Mouse (Mus musculus): ENCODE results near the gene Rabep2. TPM values are rescaled to one million over a fixed set of nuclear protein-coding genes. Genes with fewer than 3 reads are reported as not detected.
A peak's percentile ranks its signal among the peaks of the same experiment; 100 is the strongest.

Rabep2 gene
- total and polyA plus RNA-seq, 3 experiments: 33.7 to 38.5 (median 35.7) TPM

DNA sequence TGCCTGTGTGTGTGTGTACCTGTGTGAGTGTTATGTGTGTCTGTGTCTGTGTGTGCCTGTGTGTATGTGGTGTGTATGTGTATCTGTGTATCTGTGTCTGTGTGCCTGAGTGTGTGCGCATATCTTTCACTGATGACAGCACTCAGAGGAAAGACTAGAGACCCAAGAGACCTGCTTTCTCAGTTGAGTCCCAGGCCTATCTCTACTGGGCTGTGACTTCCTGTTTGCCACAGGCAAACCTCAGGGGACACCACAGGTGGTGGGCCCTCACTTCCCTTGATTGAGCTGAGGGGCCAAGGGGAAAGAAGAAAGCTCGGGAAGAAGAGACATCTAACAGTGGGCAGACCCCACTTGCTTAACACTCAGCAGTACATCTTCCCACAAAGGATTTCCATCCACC, 11.9 kb upstream of the Rabep2 start:
- H3K4me2 ChIP-seq (ENCODE audit: insufficient read depth, low read depth, poor library complexity, severe bottlenecking): peak overlapping the region; percentile 67
- in situ Hi-C loops (cut with MboI; ENCODE audit: low pct_ligation_motif_present, low pct_unique_long_range_greater_than_20kb, low sequenced_read_pairs): no loop called here
- H3K4me3 ChIP-seq (replicated peaks in 1 of 3; ENCODE audit: low read depth in 2 of 3, low read length in 2 of 3, poor library complexity in 1 of 3): peak overlapping the region in 2 of 3 experiments; percentile 6 to 49
- DNase-seq (ENCODE audit: extremely low read depth): peak; percentile 93
- H3K27me3 ChIP-seq (replicated peaks): no peaks in the 10 kb centered on the region
- H3K27ac ChIP-seq (ENCODE audit: insufficient read depth, low read depth): peak overlapping the region; percentile 100
- H3K36me3 ChIP-seq (replicated peaks in 1 of 2; ENCODE audit: control insufficient read depth in 1 of 2, insufficient read depth in 1 of 2, low read length in 1 of 2): peaks cover 14 to 20% of the 10 kb centered on the region in 2 experiments
- TF ChIP-seq UBTF (IDR thresholded peaks at IDR 0.05; ENCODE audit: low read depth, low read length): no peak
- peak; percentile 52; the same call in 1 of the 2 replicates for TF ChIP-seq MYC (IDR thresholded peaks at IDR 0.05; ENCODE audit: low read depth, low read length)
- no peak for TF ChIP-seq PAX5 (IDR thresholded peaks at IDR 0.05; ENCODE audit: low read length)
- 0 out of 2 replicates have a peak, but pooled peaks have one; percentile 7 for TF ChIP-seq MAFK (IDR thresholded peaks at IDR 0.05; ENCODE audit: insufficient replicate concordance, low read length)
- peak; percentile 69 for TF ChIP-seq BHLHE40 (IDR thresholded peaks at IDR 0.05; ENCODE audit: low read depth, low read length)
- TF ChIP-seq RCOR1 (conservative IDR thresholded peaks at IDR 0.05; ENCODE audit: low read depth, low read length): peak; percentile 25; the same call in 1 of the 2 replicates
- peak; percentile 94 for TF ChIP-seq TCF12 (IDR thresholded peaks at IDR 0.05; ENCODE audit: low read depth, low read length)
- peak; percentile 56; the same call in 1 of the 2 replicates for TF ChIP-seq SIN3A (IDR thresholded peaks at IDR 0.05; ENCODE audit: low read length)
- peak; percentile 67 for TF ChIP-seq TBP (conservative IDR thresholded peaks at IDR 0.05; ENCODE audit: low read depth, low read length)
- TF ChIP-seq POLR2A (IDR thresholded peaks at IDR 0.05; ENCODE audit: low read depth, low read length): 0 out of 2 replicates have a peak, but pooled peaks have one; percentile 54
- TF ChIP-seq ZMIZ1 (IDR thresholded peaks at IDR 0.05; ENCODE audit: low read depth, low read length): peak; percentile 47; the same call in 1 of the 2 replicates
- TF ChIP-seq ETS1 (conservative IDR thresholded peaks at IDR 0.05; ENCODE audit: low read depth, low read length): peak; percentile 91
- no peak for TF ChIP-seq RAD21 (IDR thresholded peaks at IDR 0.05; ENCODE audit: low read depth, low read length)
- TF ChIP-seq ZNF384 (IDR thresholded peaks at IDR 0.05; ENCODE audit: low read depth, low read length): no peak
- TF ChIP-seq USF1 (IDR thresholded peaks at IDR 0.05; ENCODE audit: low read depth, low read length): no peak
- TF ChIP-seq MAZ (IDR thresholded peaks at IDR 0.05; ENCODE audit: low read depth, low read length): 0 out of 2 replicates have a peak, but pooled peaks have one; percentile 59
- TF ChIP-seq IRF4 (IDR thresholded peaks at IDR 0.05; ENCODE audit: low read depth, low read length): peak; percentile 61; the same call in 1 of the 2 replicates
- TF ChIP-seq ELF1 (IDR thresholded peaks at IDR 0.05; ENCODE audit: low read depth, low read length): peak; percentile 80
- peak; percentile 74 for TF ChIP-seq MEF2A (IDR thresholded peaks at IDR 0.05; ENCODE audit: borderline replicate concordance, low read depth, low read length)
- TF ChIP-seq EP300 (IDR thresholded peaks at IDR 0.05; ENCODE audit: low read length): peak; percentile 91
- 0 out of 2 replicates have a peak, but pooled peaks have one; percentile 0 for TF ChIP-seq JUN (IDR thresholded peaks at IDR 0.05; ENCODE audit: insufficient read depth, low read depth, low read length)
- TF ChIP-seq MXI1 (IDR thresholded peaks at IDR 0.05; ENCODE audit: low read depth, low read length): no peak
- peak; percentile 54 for TF ChIP-seq NRF1 (IDR thresholded peaks at IDR 0.05; ENCODE audit: low read depth, low read length)
- no peak for TF ChIP-seq ZKSCAN1 (IDR thresholded peaks at IDR 0.05; ENCODE audit: borderline replicate concordance, low read depth, low read length)
- TF ChIP-seq MAX (IDR thresholded peaks at IDR 0.05; ENCODE audit: low read length): peak; percentile 77
- TF ChIP-seq CHD1 (IDR thresholded peaks at IDR 0.05; ENCODE audit: low read depth, low read length): no peak
- 0 out of 2 replicates have a peak, but pooled peaks have one; percentile 53 for TF ChIP-seq KAT2A (IDR thresholded peaks at IDR 0.05; ENCODE audit: insufficient replicate concordance, low read length)
- no peak; the same call in 1 of the 2 replicates for TF ChIP-seq JUND (conservative IDR thresholded peaks at IDR 0.05; ENCODE audit: low read depth, low read length)
- peak; percentile 40; the same call in 1 of the 2 replicates for TF ChIP-seq HCFC1 (IDR thresholded peaks at IDR 0.05; ENCODE audit: low read depth, low read length)
- TF ChIP-seq GABPA (IDR thresholded peaks at IDR 0.05; ENCODE audit: insufficient replicate concordance, low read depth, low read length): no peak
- peak; percentile 44; the same call in 1 of the 2 replicates for TF ChIP-seq NELFE (IDR thresholded peaks at IDR 0.05; ENCODE audit: low read depth, low read length)
- peaks cover 27% of the 10 kb centered on the region for H3K79me2 ChIP-seq (replicated peaks; ENCODE audit: control insufficient read depth, extremely low read depth, insufficient read depth, poor library complexity, severe bottlenecking)
- H3K9ac ChIP-seq (ENCODE audit: insufficient read depth, low read depth): peak overlapping the region; percentile 29; the same call in 1 of the 2 replicates
- H3K9me3 ChIP-seq (replicated peaks; ENCODE audit: low read length): peaks cover 5% of the 10 kb centered on the region
- peaks cover 36 to 61% of the 10 kb centered on the region in 2 experiments for H3K4me1 ChIP-seq (ENCODE audit: control insufficient read depth in 1 of 2, insufficient read depth in 2 of 2)
- dilution Hi-C loops (cut with MboI; ENCODE audit: extremely low pct_ligation_motif_present, extremely low pct_unique_long_range_greater_than_20kb, low sequenced_read_pairs): no loop called here

Measured in CH12.LX (cell line).